Mouse (Mus musculus): ENCODE results near the gene Daxx. TPM values are rescaled to one million over a fixed set of nuclear protein-coding genes. Genes with fewer than 3 reads are reported as not detected.

The Daxx gene
- polyA plus RNA-seq, 1 experiment from 2014 or later = 34.8 TPM

GRCm38 (mm10) chr17:33915671-33916250 lies 6.5 kb downstream of the Daxx start, which contains the start of the genes Tapbp and Zbtb22:
Gene Tapbp (plus strand): TSS chr17:33915899.
Gene Zbtb22 (plus strand): TSS chr17:33915904.
- H3K27me3 ChIP-seq (replicated peaks; ENCODE audit: control insufficient read depth, insufficient read depth, low read length) = no peaks in the 10 kb centered on the region
- H3K27ac ChIP-seq (replicated peaks; ENCODE audit: low read depth, low read length) = peak within 1 kb of the TSS; percentile 76
- peak; percentile 99 for DNase-seq (ENCODE audit: low spot score)
- peaks cover 52% of the 10 kb centered on the region for H3K36me3 ChIP-seq (ENCODE audit: control insufficient read depth, insufficient read depth, low read length)
- H3K9me3 ChIP-seq (ENCODE audit: control insufficient read depth, low read length) = no peaks in the 10 kb centered on the region
- H3K4me2 ChIP-seq (ENCODE audit: low read depth, low read length) = peak within 1 kb of the TSS; percentile 70
- WGBS = under 1% methylated on average over 22 of the region's 34 CpGs
- H3K4me3 ChIP-seq (ENCODE audit: low read depth, low read length) = peak within 1 kb of the TSS; percentile 51
- H3K4me1 ChIP-seq (ENCODE audit: control insufficient read depth, insufficient read depth, low read length) = peaks cover 10% of the 10 kb centered on the region
- peak; percentile 93 for ATAC-seq (ENCODE audit: low read depth)
- H3K9ac ChIP-seq (ENCODE audit: low read depth, low read length) = peak within 1 kb of the TSS; percentile 66

GRCm38 (mm10) chr17:33916294-33916693 lies 7.1 kb downstream of the Daxx start:
- Histone ChIP-seq H3K4me3 (ENCODE audit: low read depth, low read length) (peak overlapping the region; percentile 51), H3K9ac (ENCODE audit: low read depth, low read length) (peak overlapping the region; percentile 66), H3K4me2 (ENCODE audit: low read depth, low read length) (peak overlapping the region; percentile 70), H3K27me3 (replicated peaks; ENCODE audit: control insufficient read depth, insufficient read depth, low read length) (no peaks in the 10 kb centered on the region), H3K4me1 (ENCODE audit: control insufficient read depth, insufficient read depth, low read length) (peaks cover 10% of the 10 kb centered on the region), H3K9me3 (ENCODE audit: control insufficient read depth, low read length) (no peaks in the 10 kb centered on the region), H3K36me3 (ENCODE audit: control insufficient read depth, insufficient read depth, low read length) (peaks cover 46% of the 10 kb centered on the region), H3K27ac (replicated peaks; ENCODE audit: low read depth, low read length) (peak overlapping the region; percentile 76)
- ATAC-seq (ENCODE audit: low read depth) (peak; percentile 1; the same call in 1 of the 2 replicates), DNase-seq (ENCODE audit: low spot score) (peak; percentile 83)
- 2% methylated on average over 14 of the region's 20 CpGs for WGBS

DNA sequence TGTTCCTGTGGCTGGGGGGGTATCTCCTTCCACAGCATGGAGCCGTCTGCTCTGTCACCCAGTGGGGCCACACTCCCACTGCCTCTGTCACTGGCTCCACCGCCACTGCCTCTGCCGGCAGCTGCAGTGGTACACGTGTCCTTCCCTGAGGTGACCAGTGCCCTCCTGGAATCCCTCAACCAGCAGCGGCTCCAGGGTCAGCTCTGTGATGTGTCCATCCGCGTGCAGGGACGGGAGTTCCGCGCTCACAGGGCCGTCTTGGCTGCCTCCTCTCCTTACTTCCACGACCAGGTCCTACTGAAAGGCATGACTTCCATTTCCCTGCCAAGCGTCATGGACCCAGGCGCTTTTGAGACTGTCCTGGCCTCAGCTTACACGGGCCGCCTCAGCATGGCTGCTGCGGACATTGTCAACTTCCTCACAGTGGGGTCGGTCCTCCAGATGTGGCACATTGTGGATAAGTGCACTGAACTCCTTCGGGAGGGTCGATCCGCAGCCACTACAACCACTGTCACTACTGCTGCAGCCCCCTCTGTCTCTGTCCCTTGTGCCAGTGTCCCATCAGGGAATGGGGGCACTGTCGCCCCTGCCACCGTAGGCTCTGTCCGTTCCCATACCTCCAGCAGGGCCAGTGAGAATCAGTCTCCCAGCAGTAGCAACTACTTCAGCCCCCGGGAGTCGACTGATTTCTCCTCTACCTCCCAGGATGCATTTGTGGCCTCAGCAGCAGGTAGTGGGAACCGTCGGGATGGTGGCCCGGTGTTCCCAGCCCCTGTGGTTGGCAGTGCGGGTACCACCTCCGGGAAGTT lies 7.8 kb downstream of the Daxx start:
- Histone ChIP-seq H3K4me1 (ENCODE audit: control insufficient read depth, insufficient read depth, low read length) (peaks cover 10% of the 10 kb centered on the region), H3K4me2 (ENCODE audit: low read depth, low read length) (peak overlapping the region; percentile 70), H3K27me3 (replicated peaks; ENCODE audit: control insufficient read depth, insufficient read depth, low read length) (no peaks in the 10 kb centered on the region), H3K9ac (ENCODE audit: low read depth, low read length) (peak overlapping the region; percentile 66; the same call in 1 of the 2 replicates), H3K36me3 (ENCODE audit: control insufficient read depth, insufficient read depth, low read length) (peaks cover 39% of the 10 kb centered on the region), H3K27ac (replicated peaks; ENCODE audit: low read depth, low read length) (no peak overlapping the region), H3K9me3 (ENCODE audit: control insufficient read depth, low read length) (no peaks in the 10 kb centered on the region), H3K4me3 (ENCODE audit: low read depth, low read length) (peak overlapping the region; percentile 51)
- 70% methylated on average over 31 of the region's 31 CpGs for WGBS
- no peak for DNase-seq (ENCODE audit: low spot score)
- ATAC-seq (ENCODE audit: low read depth) = no peak

DNA sequence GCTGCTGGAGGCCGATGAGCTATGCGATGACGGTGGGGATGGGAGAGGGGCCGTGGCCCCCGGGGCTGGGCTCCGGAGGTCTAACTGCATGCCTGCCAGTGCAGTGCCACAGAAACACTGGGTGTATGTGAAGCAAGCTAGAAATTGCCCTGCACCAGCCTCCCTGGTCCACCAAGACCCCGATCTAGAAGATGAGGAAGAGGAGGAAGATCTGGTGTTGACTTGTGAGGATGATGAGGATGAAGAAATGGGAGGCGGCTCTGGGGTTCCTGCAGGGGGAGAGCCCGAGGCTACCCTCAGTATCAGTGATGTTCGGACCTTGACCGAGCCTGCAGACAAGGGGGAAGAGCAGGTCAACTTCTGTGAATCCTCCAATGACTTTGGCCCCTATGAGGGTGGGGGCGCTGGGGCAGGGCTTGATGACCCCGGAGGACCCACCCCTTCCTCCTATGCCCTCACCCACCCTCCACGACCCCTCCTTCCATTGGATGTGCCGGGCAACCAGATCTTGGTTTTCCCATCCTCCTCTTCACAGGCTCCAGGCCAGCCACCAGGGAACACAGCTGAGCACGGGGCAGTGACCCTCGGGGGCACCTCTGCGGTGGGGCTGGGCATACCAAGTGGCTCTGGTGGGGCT lies 8.6 kb downstream of the Daxx start:
- ATAC-seq (ENCODE audit: low read depth) (no peak), DNase-seq (ENCODE audit: low spot score) (no peak)
- H3K36me3 ChIP-seq (ENCODE audit: control insufficient read depth, insufficient read depth, low read length) = peaks cover 32% of the 10 kb centered on the region
- H3K4me1 ChIP-seq (ENCODE audit: control insufficient read depth, insufficient read depth, low read length) = peaks cover 10% of the 10 kb centered on the region
- H3K9ac ChIP-seq (ENCODE audit: low read depth, low read length) = no peak overlapping the region
- no peaks in the 10 kb centered on the region for H3K27me3 ChIP-seq (replicated peaks; ENCODE audit: control insufficient read depth, insufficient read depth, low read length)
- 82% methylated on average over 18 of the region's 18 CpGs for WGBS
- no peak overlapping the region for H3K27ac ChIP-seq (replicated peaks; ENCODE audit: low read depth, low read length)
- no peak overlapping the region for H3K4me3 ChIP-seq (ENCODE audit: low read depth, low read length)
- H3K4me2 ChIP-seq (ENCODE audit: low read depth, low read length) = no peak overlapping the region
- H3K9me3 ChIP-seq (ENCODE audit: control insufficient read depth, low read length) = no peaks in the 10 kb centered on the region

DNA sequence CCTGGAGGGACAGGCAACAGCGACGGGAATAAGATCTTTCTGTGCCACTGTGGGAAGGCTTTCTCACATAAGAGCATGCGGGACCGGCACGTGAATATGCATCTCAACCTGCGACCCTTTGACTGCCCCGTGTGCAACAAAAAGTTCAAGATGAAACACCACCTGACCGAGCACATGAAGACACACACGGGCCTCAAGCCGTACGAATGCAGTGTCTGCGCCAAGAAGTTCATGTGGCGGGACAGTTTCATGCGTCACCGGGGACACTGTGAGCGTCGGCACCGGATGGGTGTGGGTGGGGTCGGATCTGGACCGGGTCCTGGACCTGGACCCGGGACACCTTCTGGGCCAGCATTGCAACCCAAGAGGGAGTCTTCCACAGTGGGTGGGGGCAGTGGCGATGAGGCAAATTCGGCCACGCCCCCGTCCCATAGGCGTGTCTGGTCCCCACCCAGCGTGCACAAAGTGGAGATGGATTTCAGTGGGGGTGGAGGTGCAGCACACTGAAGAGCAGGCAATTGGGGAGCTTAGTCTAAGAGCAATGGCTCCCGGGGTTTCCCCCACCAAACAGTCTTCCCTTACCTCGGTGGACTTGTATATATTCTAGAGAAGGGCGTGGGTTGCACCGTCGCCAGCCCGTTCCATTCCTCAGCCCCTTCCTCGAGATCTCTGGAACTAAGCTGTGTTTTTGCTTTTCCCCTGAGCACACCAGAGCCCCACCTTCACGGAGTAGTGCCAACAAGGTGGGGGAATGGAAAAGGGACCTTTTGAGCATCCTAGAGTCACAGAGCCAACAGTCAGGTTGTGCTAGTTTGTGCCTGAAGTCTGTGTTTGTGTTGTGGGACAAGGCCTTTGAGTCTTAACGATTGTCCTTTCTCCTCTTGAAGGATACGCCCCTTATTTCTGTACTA lies 9.3 kb downstream of the Daxx start:
- Histone ChIP-seq H3K9ac (ENCODE audit: low read depth, low read length) (no peak overlapping the region; the same call in 1 of the 2 replicates), H3K4me2 (ENCODE audit: low read depth, low read length) (peak overlapping the region; percentile 97), H3K27ac (replicated peaks; ENCODE audit: low read depth, low read length) (0 out of 2 replicates have a peak overlapping the region, but pooled peaks have one; percentile 46), H3K4me1 (ENCODE audit: control insufficient read depth, insufficient read depth, low read length) (peaks cover 10% of the 10 kb centered on the region), H3K9me3 (ENCODE audit: control insufficient read depth, low read length) (no peaks in the 10 kb centered on the region), H3K4me3 (ENCODE audit: low read depth, low read length) (peak overlapping the region; percentile 66), H3K27me3 (replicated peaks; ENCODE audit: control insufficient read depth, insufficient read depth, low read length) (no peaks in the 10 kb centered on the region), H3K36me3 (ENCODE audit: control insufficient read depth, insufficient read depth, low read length) (peaks cover 26% of the 10 kb centered on the region)
- WGBS = 61% methylated on average over 32 of the region's 37 CpGs
- ATAC-seq (ENCODE audit: low read depth) (no peak), DNase-seq (ENCODE audit: low spot score) (no peak)

- peak overlapping the region; percentile 68 for H3K9ac ChIP-seq (ENCODE audit: low read depth, low read length)
- H3K9me3 ChIP-seq (ENCODE audit: control insufficient read depth, low read length) = no peaks in the 10 kb centered on the region
- peak overlapping the region; percentile 46 for H3K27ac ChIP-seq (replicated peaks; ENCODE audit: low read depth, low read length)
- under 1% methylated on average over 48 of the region's 52 CpGs for WGBS
- H3K4me1 ChIP-seq (ENCODE audit: control insufficient read depth, insufficient read depth, low read length) = peaks cover 10% of the 10 kb centered on the region
- peak; percentile 69 for DNase-seq (ENCODE audit: low spot score)
- H3K36me3 ChIP-seq (ENCODE audit: control insufficient read depth, insufficient read depth, low read length) = peaks cover 15% of the 10 kb centered on the region; the same call in 1 of the 2 replicates
- H3K4me3 ChIP-seq (ENCODE audit: low read depth, low read length) = peak overlapping the region; percentile 66
- peak overlapping the region; percentile 97 for H3K4me2 ChIP-seq (ENCODE audit: low read depth, low read length)
- H3K27me3 ChIP-seq (replicated peaks; ENCODE audit: control insufficient read depth, insufficient read depth, low read length) = no peaks in the 10 kb centered on the region
- no peak for ATAC-seq (ENCODE audit: low read depth)
These were observed 10.4 kb downstream of the Daxx start for GRCm38 (mm10) chr17:33919351-33920281.

GRCm38 (mm10) chr17:33920282-33921097 lies 11.3 kb downstream of the Daxx start:
- H3K4me3 ChIP-seq (ENCODE audit: low read depth, low read length) = peak overlapping the region; percentile 66
- H3K4me2 ChIP-seq (ENCODE audit: low read depth, low read length) = peak overlapping the region; percentile 97
- H3K9ac ChIP-seq (ENCODE audit: low read depth, low read length) = peak overlapping the region; percentile 68
- DNase-seq (ENCODE audit: low spot score) = peak; percentile 89
- peaks cover 5% of the 10 kb centered on the region for H3K4me1 ChIP-seq (ENCODE audit: control insufficient read depth, insufficient read depth, low read length)
- whole genome bisulfite sequencing = 1% methylated on average over 36 of the region's 36 CpGs
- peaks cover 9% of the 10 kb centered on the region; the same call in 1 of the 2 replicates for H3K36me3 ChIP-seq (ENCODE audit: control insufficient read depth, insufficient read depth, low read length)
- no peak overlapping the region; the same call in 1 of the 2 replicates for H3K27ac ChIP-seq (replicated peaks; ENCODE audit: low read depth, low read length)
- no peaks in the 10 kb centered on the region for H3K27me3 ChIP-seq (replicated peaks; ENCODE audit: control insufficient read depth, insufficient read depth, low read length)
- peak; percentile 17; the same call in 1 of the 2 replicates for ATAC-seq (ENCODE audit: low read depth)
- H3K9me3 ChIP-seq (ENCODE audit: control insufficient read depth, low read length) = no peaks in the 10 kb centered on the region
